Mouse (Mus musculus): ENCODE results near the gene Cd276. TPM values are rescaled to one million over a fixed set of nuclear protein-coding genes. Genes with fewer than 3 reads are reported as not detected.
A peak's percentile ranks its signal among the peaks of the same experiment; 100 is the strongest.

Cd276 gene
- total and polyA plus RNA-seq, 3 experiments = 0.55 to 1.3 (median 0.78) TPM

DNA sequence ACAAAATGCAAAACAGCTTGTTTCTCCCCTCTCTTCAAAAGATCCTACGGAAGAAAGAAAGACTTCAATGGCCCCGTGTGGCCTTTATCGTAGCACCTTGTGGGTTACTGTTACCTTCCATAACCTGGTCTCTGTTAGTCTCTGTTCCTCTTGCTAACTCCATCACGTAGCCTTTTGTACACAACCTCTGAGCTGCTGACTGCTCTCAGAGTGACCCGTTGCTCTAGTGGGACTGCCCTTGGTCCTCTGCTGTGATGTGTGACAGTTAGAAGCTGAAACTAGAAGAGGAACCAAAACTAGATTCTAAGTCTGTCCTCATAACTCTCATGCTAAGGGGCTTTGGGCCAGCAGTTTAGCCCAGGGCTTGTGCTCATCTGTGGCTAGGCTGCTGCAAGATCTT lies 44.8 kb downstream of the Cd276 start (continued):
- TF ChIP-seq E2F4 (IDR thresholded peaks at IDR 0.05; ENCODE audit: insufficient replicate concordance, low read depth, low read length) (no peak), TCF12 (IDR thresholded peaks at IDR 0.05; ENCODE audit: low read depth, low read length) (peak; percentile 57; the same call in 1 of the 2 replicates), ZC3H11A (IDR thresholded peaks at IDR 0.05; ENCODE audit: low read depth, low read length) (no peak), MAFK (IDR thresholded peaks at IDR 0.05; ENCODE audit: insufficient replicate concordance, low read length) (no peak), IRF4 (IDR thresholded peaks at IDR 0.05; ENCODE audit: low read depth, low read length) (peak; percentile 91), BHLHE40 (IDR thresholded peaks at IDR 0.05; ENCODE audit: low read depth, low read length) (peak; percentile 53), POLR2A (IDR thresholded peaks at IDR 0.05; ENCODE audit: low read depth, low read length) (0 out of 2 replicates have a peak, but pooled peaks have one; percentile 33), ETS1 (conservative IDR thresholded peaks at IDR 0.05; ENCODE audit: low read depth, low read length) (peak; percentile 51; the same call in 1 of the 2 replicates), MYC (IDR thresholded peaks at IDR 0.05; ENCODE audit: low read depth, low read length) (no peak), MEF2A (IDR thresholded peaks at IDR 0.05; ENCODE audit: borderline replicate concordance, low read depth, low read length) (peak; percentile 76; the same call in 1 of the 2 replicates), NRF1 (IDR thresholded peaks at IDR 0.05; ENCODE audit: low read depth, low read length) (no peak), SMC3 (IDR thresholded peaks at IDR 0.05; ENCODE audit: low read depth, low read length) (peak; percentile 4; the same call in 1 of the 2 replicates), CHD1 (IDR thresholded peaks at IDR 0.05; ENCODE audit: low read depth, low read length) (peak; percentile 31; the same call in 1 of the 2 replicates), USF1 (IDR thresholded peaks at IDR 0.05; ENCODE audit: low read depth, low read length) (no peak), ZNF384 (IDR thresholded peaks at IDR 0.05; ENCODE audit: low read depth, low read length) (no peak), MXI1 (IDR thresholded peaks at IDR 0.05; ENCODE audit: low read depth, low read length) (no peak), UBTF (IDR thresholded peaks at IDR 0.05; ENCODE audit: low read depth, low read length) (peak; percentile 94), GABPA (IDR thresholded peaks at IDR 0.05; ENCODE audit: insufficient replicate concordance, low read depth, low read length) (no peak), POLR2AphosphoS2 (IDR thresholded peaks at IDR 0.05; ENCODE audit: low read depth, low read length) (no peak), EP300 (IDR thresholded peaks at IDR 0.05; ENCODE audit: low read length) (peak; percentile 75), HCFC1 (IDR thresholded peaks at IDR 0.05; ENCODE audit: low read depth, low read length) (no peak)

DNA sequence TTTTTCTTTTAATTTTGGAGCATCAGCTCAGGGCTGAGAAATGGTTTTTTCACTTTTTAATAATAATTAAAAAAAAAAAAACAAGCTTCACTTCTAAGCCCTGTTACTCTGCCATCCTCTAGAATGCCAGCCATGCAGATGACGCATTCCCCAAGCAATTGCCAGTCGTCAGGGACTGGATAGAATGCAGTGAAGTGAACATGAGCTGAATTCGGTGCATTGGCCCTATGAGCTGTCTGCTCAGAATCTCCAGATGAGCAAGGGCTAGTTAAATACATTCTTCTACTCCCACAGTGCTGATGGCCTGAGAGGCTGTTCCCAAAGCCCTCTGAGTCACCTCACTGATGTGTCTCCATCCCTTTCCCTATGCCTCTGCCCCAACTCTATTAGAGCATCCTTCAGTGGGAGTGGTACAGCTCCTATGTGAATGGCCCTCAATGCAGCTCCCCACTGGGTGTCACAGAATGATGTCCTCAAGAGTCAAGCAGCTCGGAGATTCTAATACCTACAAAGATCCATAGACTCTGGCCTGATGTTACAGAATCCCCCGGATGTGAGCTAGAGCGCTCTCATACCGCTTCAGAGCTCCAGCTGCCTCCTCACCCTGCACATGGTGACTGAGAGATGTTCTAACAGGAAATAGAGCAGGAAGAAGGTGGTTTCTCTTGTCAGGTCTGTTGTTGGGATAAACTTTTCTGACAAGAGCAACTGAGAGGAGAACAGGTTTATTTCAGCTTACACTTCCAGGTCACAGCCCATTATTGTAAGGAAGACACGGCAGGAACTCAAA lies 47.8 kb downstream of the Cd276 start:
- no peaks in the 10 kb centered on the region for H3K27me3 ChIP-seq (replicated peaks)
- H3K4me2 ChIP-seq (ENCODE audit: insufficient read depth, low read depth, poor library complexity, severe bottlenecking) = no peak overlapping the region
- no peak for TF ChIP-seq SMC3 (IDR thresholded peaks at IDR 0.05; ENCODE audit: low read depth, low read length)
- TF ChIP-seq SIN3A (IDR thresholded peaks at IDR 0.05; ENCODE audit: low read length) = no peak
- TF ChIP-seq MEF2A (IDR thresholded peaks at IDR 0.05; ENCODE audit: borderline replicate concordance, low read depth, low read length) = no peak
- TF ChIP-seq CHD2 (IDR thresholded peaks at IDR 0.05; ENCODE audit: low read length) = no peak
- H3K36me3 ChIP-seq (replicated peaks in 1 of 2; ENCODE audit: control insufficient read depth in 1 of 2, insufficient read depth in 1 of 2, low read length in 1 of 2) = no peaks in the 10 kb centered on the region
- peaks cover 17 to 64% of the 10 kb centered on the region in 2 experiments for H3K4me1 ChIP-seq (ENCODE audit: control insufficient read depth in 1 of 2, insufficient read depth in 2 of 2)
- H3K9me3 ChIP-seq (replicated peaks; ENCODE audit: low read length) = peaks cover 3% of the 10 kb centered on the region
- in situ Hi-C loops (cut with MboI; ENCODE audit: low pct_ligation_motif_present, low pct_unique_long_range_greater_than_20kb, low sequenced_read_pairs) = no loop called here
- H3K9ac ChIP-seq (ENCODE audit: insufficient read depth, low read depth) = no peak overlapping the region
- DNase-seq (ENCODE audit: extremely low read depth) = no peak
- H3K27ac ChIP-seq (ENCODE audit: insufficient read depth, low read depth) = no peak overlapping the region
- H3K4me3 ChIP-seq (replicated peaks in 1 of 3; ENCODE audit: low read depth in 2 of 3, low read length in 2 of 3, poor library complexity in 1 of 3) = no peak overlapping the region
- H3K79me2 ChIP-seq (replicated peaks; ENCODE audit: control insufficient read depth, extremely low read depth, insufficient read depth, poor library complexity, severe bottlenecking) = no peaks in the 10 kb centered on the region
- dilution Hi-C loops (cut with MboI; ENCODE audit: extremely low pct_ligation_motif_present, extremely low pct_unique_long_range_greater_than_20kb, low sequenced_read_pairs) = no loop called here
